Mouse (Mus musculus) neural tube, embryonic 14.5 days (tissue): ENCODE results near the gene Agap3. TPM values are rescaled to one million over a fixed set of nuclear protein-coding genes. Genes with fewer than 3 reads are reported as not detected.

Experiments
- ATAC-seq: fragments of 200-750 bp; cut with Nextera tagmentation; 2 replicates; pipeline ENCODE4 v1.8.0; 2017; ENCODE audit warnings: low read depth, mild to moderate bottlenecking, moderate TSS enrichment, moderate library complexity
- H3K27ac ChIP-seq: fragments of 300-500 bp; sonication (generic); 2 replicates; pipeline ENCODE4 v1.5.1; 2014; ENCODE audit warnings: low read depth, mild to moderate bottlenecking, control low read depth, low read length, moderate library complexity, mixed read lengths
- H3K27me3 ChIP-seq: fragments of 300-500 bp; sonication (generic); 2 replicates; pipeline ENCODE4 v1.6.1; 2014; ENCODE audit warnings: low read length; ENCODE audit not compliant: control insufficient read depth, insufficient read depth
- H3K36me3 ChIP-seq: fragments of 300-500 bp; sonication (generic); 2 replicates; pipeline ENCODE4 v1.6.1; 2014; ENCODE audit warnings: low read length, mixed read lengths; ENCODE audit not compliant: control insufficient read depth, insufficient read depth
- H3K4me1 ChIP-seq: fragments of 300-500 bp; sonication (generic); 2 replicates; pipeline ENCODE4 v1.6.1; 2014; ENCODE audit warnings: low read length; ENCODE audit not compliant: control insufficient read depth, insufficient read depth
- H3K4me2 ChIP-seq: fragments of 300-500 bp; sonication (generic); 2 replicates; pipeline ENCODE4 v1.6.1; 2014; ENCODE audit warnings: mild to moderate bottlenecking, low read depth, low read length, control low read depth
- H3K4me3 ChIP-seq: fragments of 300-500 bp; sonication (generic); 2 replicates; pipeline ENCODE4 v1.5.1; 2014; ENCODE audit warnings: low read depth, low read length, control low read depth, mixed read lengths
- H3K9ac ChIP-seq: fragments of 300-500 bp; sonication (generic); replicated peaks from 2 replicates; pipeline ENCODE4 v1.6.1; 2014; ENCODE audit warnings: low read depth, mild to moderate bottlenecking, control low read depth, low read length, mixed read lengths
- H3K9me3 ChIP-seq: fragments of 300-500 bp; sonication (generic); 2 replicates; pipeline ENCODE4 v1.6.1; 2016; ENCODE audit warnings: low read length; ENCODE audit not compliant: control insufficient read depth
- WGBS: fragments of 180-500 bp; shearing (Covaris S2); extraction: QIAGEN DNeasy Blood & Tissue Kit; methylation state at CpG from one replicate; pipeline ENCODE4 v1.1.7; 2014; 5-methylcytosine and 5-hydroxymethylcytosine counted together
- polyA plus RNA-seq: library from polyadenylated mRNA; unstranded; fragments of >200 nt; fragmentation: Nextera tagmentation; extraction: Ambion mirVana; gene quantifications from 2 replicates; pipeline ENCODE4 v1.2.1, GENCODE M21; 2014

Gene Agap3
- polyA plus RNA-seq, 1 experiment from 2014 or later, result 59.3 TPM

DNA sequence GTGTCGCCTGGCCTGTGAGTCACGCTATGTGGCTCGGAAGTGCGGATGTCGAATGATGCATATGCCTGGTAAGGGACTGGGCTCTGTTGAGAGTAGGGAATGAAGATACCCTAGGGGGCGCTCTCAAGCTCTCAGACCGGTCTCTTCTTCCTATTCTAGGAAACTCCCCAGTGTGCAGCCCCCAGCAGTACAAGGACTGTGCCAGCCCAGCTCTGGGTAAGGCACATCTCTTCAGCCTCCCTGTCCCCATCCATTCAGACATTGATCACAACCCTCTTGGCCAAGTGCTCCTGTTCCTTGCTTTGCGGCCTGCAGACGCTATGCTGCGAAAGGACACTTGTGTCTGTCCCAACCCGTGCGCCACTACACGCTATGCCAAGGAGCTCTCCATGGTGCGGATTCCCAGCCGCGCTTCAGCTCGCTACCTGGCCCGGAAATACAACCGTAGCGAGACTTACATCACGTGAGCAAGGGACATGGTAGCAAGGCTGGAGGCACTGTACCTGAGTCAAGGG, 35.7 kb upstream of the Agap3 start:
- H3K9ac ChIP-seq, result no peak overlapping the region
- 4% methylated on average over 21 of the region's 21 CpGs for WGBS

DNA sequence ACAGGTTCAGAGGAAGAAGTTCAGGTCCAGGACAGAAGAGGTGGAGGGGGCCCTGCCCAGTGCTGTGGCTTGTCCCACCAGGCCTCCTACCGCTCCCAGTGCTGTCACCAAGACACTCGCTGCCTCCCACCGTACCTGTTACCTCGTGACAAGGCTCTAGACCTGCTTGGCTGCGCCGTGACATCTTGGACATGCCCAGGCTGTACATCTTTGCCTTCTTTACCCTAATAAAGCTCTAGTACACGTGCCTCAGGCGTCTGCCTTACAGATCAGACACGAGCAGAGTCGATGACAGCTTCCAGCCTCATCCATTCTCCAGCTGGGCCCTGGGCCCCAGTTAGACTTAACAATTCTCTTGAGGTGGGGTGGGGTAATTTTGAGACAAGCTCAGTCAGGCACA, 34.4 kb upstream of the Agap3 start:
- Histone ChIP-seq H3K4me1 (peaks cover 10% of the 10 kb centered on the region; the same call in 1 of the 2 replicates), H3K9ac (no peak overlapping the region), H3K27me3 (no peaks in the 10 kb centered on the region), H3K4me3 (no peak overlapping the region), H3K4me2 (no peak overlapping the region), H3K9me3 (no peaks in the 10 kb centered on the region), H3K27ac (no peak overlapping the region), H3K36me3 (peaks cover 7% of the 10 kb centered on the region; the same call in 1 of the 2 replicates)
- WGBS, result 89% methylated on average over 10 of the region's 10 CpGs
- no peak for ATAC-seq

More for the DNA sequence above, 35.7 kb upstream of the Agap3 start:
- no peak overlapping the region for H3K27ac ChIP-seq
- no peaks in the 10 kb centered on the region for H3K27me3 ChIP-seq
- peak; percentile 78 for ATAC-seq
- peaks cover 7% of the 10 kb centered on the region; the same call in 1 of the 2 replicates for H3K36me3 ChIP-seq
- H3K9me3 ChIP-seq, result no peaks in the 10 kb centered on the region
- no peak overlapping the region for H3K4me3 ChIP-seq
- peak overlapping the region; percentile 23; the same call in 1 of the 2 replicates for H3K4me2 ChIP-seq
- 0 out of 2 replicates have a peak, but pooled peaks cover 8% of the 10 kb centered on the region for H3K4me1 ChIP-seq

DNA sequence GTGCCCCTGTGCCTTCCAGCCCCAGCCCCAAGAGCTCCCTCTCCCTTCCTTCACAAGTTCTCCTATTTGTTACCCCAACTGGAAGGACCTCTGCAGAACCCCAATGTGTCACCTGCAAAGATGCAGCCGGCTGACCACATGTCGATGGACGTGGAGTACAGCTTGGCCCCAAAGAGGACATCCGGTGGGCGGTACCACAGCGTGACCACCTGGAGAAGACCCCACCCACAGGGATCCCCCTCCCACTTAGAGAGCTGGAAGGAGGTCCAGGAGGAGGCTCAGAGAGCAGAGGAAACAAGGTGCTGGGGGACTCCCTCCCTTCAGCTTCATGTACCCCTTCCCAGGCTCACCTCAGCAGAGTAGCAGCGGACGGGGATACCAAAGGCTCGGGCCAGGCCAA, 31.6 kb upstream of the Agap3 start:
- Histone ChIP-seq H3K4me3 (no peak overlapping the region), H3K9ac (no peak overlapping the region), H3K4me2 (no peak overlapping the region), H3K9me3 (no peaks in the 10 kb centered on the region), H3K4me1 (peaks cover 20% of the 10 kb centered on the region; the same call in 1 of the 2 replicates), H3K36me3 (peaks cover 7% of the 10 kb centered on the region; the same call in 1 of the 2 replicates), H3K27ac (no peak overlapping the region), H3K27me3 (no peaks in the 10 kb centered on the region)
- ATAC-seq, result no peak
- 91% methylated on average over 9 of the region's 9 CpGs for WGBS

DNA sequence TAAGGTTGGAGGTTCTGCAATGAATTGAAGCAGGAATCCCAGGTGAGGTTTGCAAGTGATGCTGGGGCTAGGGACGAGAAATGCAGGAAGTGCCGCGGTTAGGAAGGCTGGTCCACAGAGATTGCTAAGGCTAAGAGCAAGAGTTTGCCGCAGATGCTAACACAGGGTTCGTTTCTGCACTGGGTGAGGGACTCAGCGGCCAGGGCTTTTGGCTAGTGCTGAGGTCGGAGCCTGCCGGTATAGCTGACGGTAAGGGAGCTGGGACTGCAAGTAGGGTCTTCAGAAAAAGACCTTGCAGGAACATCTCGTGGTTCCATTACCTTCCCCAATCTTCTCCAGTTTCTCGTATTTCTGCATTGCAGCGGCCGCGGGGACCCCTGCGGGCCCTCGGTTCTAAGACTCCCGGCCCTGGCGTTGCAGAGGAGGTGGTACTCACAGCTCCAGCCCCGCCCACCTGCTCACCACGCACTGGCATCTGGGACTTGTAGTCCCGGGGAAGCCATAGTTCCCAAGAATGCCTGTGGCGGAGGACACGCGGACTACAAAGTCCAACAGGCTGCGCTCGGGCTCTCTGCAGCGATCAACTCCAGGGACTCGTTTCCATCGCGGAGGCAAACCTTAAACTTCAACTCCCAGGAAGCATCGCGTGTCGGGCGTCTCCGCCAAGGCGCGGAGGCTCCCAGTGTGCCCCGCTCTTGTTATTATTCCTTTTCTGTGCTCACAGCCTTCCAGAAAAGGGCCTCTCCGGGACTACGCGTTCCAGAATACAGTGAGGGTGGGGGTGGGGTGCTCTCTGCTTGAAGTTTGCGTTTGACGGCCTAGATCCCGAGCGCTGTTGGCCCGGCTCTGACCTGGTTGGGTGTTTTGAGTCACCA, 28.6 kb upstream of the Agap3 start, which contains the start of the genes Cdk5 and Slc4a2:
Cdk5 (minus strand) TSS at position 402 of the 875 bp plus-strand sequence.
Slc4a2 (plus strand) TSS at position 709 of the 875 bp plus-strand sequence.
- Histone ChIP-seq H3K9me3 (no peaks in the 10 kb centered on the region), H3K27ac (peak within 1 kb of the TSS; percentile 86), H3K4me1 (peaks cover 26% of the 10 kb centered on the region; the same call in 1 of the 2 replicates), H3K4me3 (peak within 1 kb of the TSS; percentile 52), H3K36me3 (peaks cover 7% of the 10 kb centered on the region; the same call in 1 of the 2 replicates), H3K4me2 (peak within 1 kb of the TSS; percentile 83), H3K9ac (peak within 1 kb of the TSS; percentile 80), H3K27me3 (no peaks in the 10 kb centered on the region)
- WGBS, result under 1% methylated on average over 46 of the region's 46 CpGs
- ATAC-seq, result peak; percentile 97

DNA sequence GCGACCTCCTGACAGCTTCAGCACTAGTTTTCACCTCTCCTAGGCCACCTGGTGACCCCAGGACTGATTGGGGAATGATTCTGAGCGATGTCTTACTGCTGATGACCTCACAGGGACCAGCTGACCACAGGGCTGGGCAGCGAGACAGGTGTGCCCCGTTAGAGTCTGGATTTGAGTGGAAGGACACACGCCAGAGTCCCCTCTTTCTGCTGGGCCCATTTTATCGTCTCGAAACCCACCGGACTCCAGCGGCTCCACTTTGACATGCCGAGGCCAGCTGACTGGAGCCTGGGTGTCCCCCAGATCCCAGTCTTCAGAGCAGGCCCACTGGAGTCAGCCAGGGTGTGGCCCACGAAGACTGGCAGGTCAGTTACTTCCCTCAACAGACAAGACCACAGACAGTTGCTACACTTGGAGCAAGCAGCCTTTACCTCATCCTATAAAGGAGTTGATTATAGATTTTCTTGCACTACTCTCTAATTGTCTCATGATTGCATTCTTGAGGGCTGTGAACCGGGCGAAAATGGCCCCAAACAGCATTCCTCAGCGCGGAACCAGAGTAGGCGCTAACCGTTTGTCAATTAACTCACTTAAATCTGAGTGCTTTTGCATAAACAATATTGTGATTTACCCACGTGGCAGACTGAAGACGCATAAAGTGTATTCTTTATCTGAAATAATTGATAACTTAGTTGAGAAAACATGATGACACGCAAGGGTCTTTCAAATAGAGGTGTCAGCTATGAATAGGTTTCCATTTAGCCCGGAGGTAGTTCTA, 27.8 kb upstream of the Agap3 start:
- WGBS, result 13% methylated on average over 21 of the region's 21 CpGs
- H3K27ac ChIP-seq, result peak overlapping the region; percentile 86
- H3K27me3 ChIP-seq, result no peaks in the 10 kb centered on the region
- peaks cover under 1% of the 10 kb centered on the region; the same call in 1 of the 2 replicates for H3K36me3 ChIP-seq
- H3K4me1 ChIP-seq, result peaks cover 26% of the 10 kb centered on the region; the same call in 1 of the 2 replicates
- no peaks in the 10 kb centered on the region for H3K9me3 ChIP-seq
- peak overlapping the region; percentile 56 for H3K9ac ChIP-seq
- no peak; the same call in 1 of the 2 replicates for ATAC-seq
- H3K4me2 ChIP-seq, result peak overlapping the region; percentile 83
- H3K4me3 ChIP-seq, result peak overlapping the region; percentile 52

DNA sequence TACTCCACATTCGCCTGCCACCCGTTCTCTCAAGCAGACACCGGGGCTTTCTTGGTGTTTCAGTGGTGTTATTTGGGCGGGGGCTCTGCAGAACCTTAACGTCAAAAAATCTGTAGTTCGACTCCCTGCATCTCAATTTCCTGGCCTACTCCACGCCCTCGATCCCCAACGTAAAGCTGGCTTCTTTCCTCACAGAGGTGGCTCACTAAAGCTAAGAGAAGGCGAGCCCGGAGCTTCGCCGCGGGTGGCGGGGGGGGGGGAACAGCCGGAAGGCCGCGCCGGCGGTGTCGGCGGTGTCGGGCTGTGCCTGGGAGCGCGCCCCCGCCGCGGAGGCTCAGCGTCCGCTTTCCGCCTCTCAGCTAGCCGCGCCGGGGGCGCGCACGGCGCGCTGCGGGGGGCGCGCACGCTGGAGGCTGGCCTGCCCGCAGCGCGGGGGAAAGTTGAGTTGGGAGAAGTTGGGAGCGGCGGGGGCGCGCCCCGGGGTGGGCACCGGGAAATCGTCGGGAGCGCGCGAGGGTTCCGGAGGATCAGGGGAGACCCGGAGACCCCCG, 27.0 kb upstream of the Agap3 start:
- peak overlapping the region; percentile 52 for H3K4me3 ChIP-seq
- no peaks in the 10 kb centered on the region; the same call in 1 of the 2 replicates for H3K36me3 ChIP-seq
- H3K27ac ChIP-seq, result peak overlapping the region; percentile 64
- no peaks in the 10 kb centered on the region for H3K9me3 ChIP-seq
- peaks cover 26% of the 10 kb centered on the region; the same call in 1 of the 2 replicates for H3K4me1 ChIP-seq
- WGBS, result under 1% methylated on average over 46 of the region's 60 CpGs
- H3K4me2 ChIP-seq, result peak overlapping the region; percentile 83
- H3K27me3 ChIP-seq, result no peaks in the 10 kb centered on the region
- ATAC-seq, result no peak
- H3K9ac ChIP-seq, result peak overlapping the region; percentile 39

DNA sequence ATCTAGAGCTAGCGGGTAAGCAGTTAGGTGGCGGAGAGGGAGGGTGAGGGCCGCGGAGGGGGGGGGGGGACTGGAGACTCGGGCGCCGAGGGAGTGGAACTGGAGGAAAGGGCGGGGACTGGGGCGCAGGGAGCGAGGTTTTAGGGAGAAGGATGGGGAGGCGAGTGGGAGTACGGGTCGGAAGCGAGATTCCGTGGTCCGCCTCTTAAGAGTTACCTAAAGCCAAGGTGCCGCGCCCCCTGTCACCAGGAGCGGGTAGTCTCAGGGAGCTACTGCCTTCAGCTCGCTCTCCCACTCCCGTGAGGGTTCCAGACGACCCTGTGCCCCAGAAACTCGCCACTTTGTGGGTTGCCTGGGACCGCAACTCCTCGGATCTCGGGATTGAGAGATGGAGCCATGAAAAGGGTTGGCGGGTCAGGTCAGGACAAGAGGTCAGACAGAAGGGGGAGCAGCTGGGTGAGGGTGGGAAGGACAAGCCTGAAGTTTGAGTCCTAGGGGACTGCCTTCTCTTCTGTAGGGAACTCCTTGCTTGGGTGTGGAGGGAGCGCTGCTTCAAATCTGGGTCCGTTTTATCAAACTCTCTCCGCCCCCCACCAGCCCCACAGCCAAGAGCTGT, 26.4 kb upstream of the Agap3 start:
- Histone ChIP-seq H3K27me3 (no peaks in the 10 kb centered on the region), H3K9ac (peak overlapping the region; percentile 39), H3K27ac (no peak overlapping the region), H3K4me2 (peak overlapping the region; percentile 83), H3K9me3 (no peaks in the 10 kb centered on the region), H3K36me3 (peaks cover 2% of the 10 kb centered on the region; the same call in 1 of the 2 replicates), H3K4me3 (peak overlapping the region; percentile 52), H3K4me1 (peaks cover 26% of the 10 kb centered on the region; the same call in 1 of the 2 replicates)
- WGBS, result under 1% methylated on average over 26 of the region's 30 CpGs
- no peak for ATAC-seq

DNA sequence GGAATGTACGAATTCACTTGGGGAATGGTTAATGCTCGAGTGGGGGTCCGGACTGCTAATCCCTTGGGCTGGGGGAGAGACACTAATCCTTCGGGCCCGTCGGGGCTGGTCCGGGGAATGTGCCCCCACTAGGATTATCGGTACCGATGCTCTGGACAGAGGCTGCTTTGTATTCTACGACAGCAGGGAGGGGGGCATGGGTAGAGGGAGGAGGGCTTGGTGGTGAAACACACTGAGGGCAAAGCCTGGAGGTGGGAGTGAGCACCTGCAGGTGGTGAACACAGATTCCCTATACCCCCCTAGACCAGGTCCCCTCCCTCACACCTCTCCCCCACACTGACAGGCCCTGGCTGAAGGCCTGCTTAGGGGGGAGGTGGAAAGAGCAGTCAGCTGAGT, 25.9 kb upstream of the Agap3 start:
- peak overlapping the region; percentile 83 for H3K4me2 ChIP-seq
- H3K27me3 ChIP-seq, result no peaks in the 10 kb centered on the region
- no peaks in the 10 kb centered on the region for H3K9me3 ChIP-seq
- H3K36me3 ChIP-seq, result peaks cover 7% of the 10 kb centered on the region; the same call in 1 of the 2 replicates
- H3K4me1 ChIP-seq, result peaks cover 26% of the 10 kb centered on the region; the same call in 1 of the 2 replicates
- ATAC-seq, result no peak
- peak overlapping the region; percentile 39; the same call in 1 of the 2 replicates for H3K9ac ChIP-seq
- WGBS, result 1% methylated on average over 10 of the region's 10 CpGs
- H3K27ac ChIP-seq, result no peak overlapping the region
- H3K4me3 ChIP-seq, result peak overlapping the region; percentile 52; the same call in 1 of the 2 replicates
